Mouse (Mus musculus) small intestine, adult 2 months (tissue): ENCODE results near the gene Tuft1.

Experiments used
- CTCF ChIP-seq: fragments of 200-500 bp; IDR thresholded peaks from 2 replicates; pipeline ENCODE4 v1.5.1; 2012; ENCODE audit warnings: low read depth, mild to moderate bottlenecking, control low read depth, inconsistent platforms, low read length, moderate library complexity, mixed read lengths; ENCODE audit not compliant: insufficient replicate concordance, insufficient read length; ENCODE audit errors: extremely low read depth
- POLR2A ChIP-seq: fragments of 200-500 bp; IDR thresholded peaks from 2 replicates; pipeline ENCODE4 v1.6.1; 2012; ENCODE audit warnings: low read depth, mild to moderate bottlenecking, control low read depth, inconsistent platforms, low read length, moderate library complexity

DNA sequence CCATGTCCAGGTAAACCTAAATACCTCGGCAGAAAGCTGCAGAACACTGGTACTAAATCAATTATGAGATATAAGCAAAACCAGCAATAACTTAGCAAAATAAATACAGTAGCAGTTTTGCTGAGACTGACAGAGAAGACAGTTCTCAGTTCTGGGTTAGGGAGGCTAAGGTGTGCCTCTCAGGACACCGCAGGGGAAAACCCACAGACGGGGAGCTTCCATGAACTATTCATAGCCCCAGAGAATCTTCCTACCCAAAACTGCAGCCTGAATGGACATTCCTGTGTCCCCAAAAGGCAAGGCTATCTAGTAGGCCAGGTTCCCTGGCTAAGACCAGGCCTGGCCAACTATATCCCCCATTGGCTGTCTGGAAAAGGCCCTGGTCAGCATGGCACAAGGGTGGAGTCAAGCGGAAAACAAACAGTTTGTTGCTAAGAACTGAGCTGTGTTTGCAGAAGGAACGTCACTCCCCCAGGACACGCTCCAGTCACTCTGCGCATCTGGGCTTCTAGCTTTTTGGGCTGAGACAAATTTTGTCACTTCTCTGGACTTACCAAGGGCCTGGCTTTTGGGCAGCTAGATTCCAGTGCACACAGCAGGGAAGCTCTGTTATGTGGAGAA, 45.3 kb downstream of the Tuft1 start:
- TF ChIP-seq POLR2A (no peak), CTCF (no peak)
